Mouse (Mus musculus): ENCODE data around the gene Mrps36. TPM values are rescaled to one million over a fixed set of nuclear protein-coding genes. Genes with fewer than 3 reads are reported as not detected.

Gene Mrps36
- total and polyA plus RNA-seq, 2 experiments from 2014 or later = 96.8 to 376 TPM

GRCm38 (mm10) chr13:100785806-100786413 is 41.5 kb upstream of the Mrps36 start:
- H3K9ac ChIP-seq (replicated peaks; ENCODE audit: low read depth, low read length) = peak overlapping the region; percentile 68
- ATAC-seq (ENCODE audit: insufficient read depth, low read depth) = peak; percentile 1; the same call in 1 of the 2 replicates
- under 1% methylated on average over 30 of the region's 30 CpGs for WGBS
- H3K27ac ChIP-seq (ENCODE audit: low read depth) = peak overlapping the region; percentile 32; the same call in 1 of the 2 replicates
- no peaks in the 10 kb centered on the region for H3K9me3 ChIP-seq (replicated peaks; ENCODE audit: control insufficient read depth, low read length)
- peak overlapping the region; percentile 74 for H3K4me3 ChIP-seq (ENCODE audit: low read depth, low read length)
- H3K36me3 ChIP-seq (replicated peaks; ENCODE audit: control insufficient read depth, insufficient read depth, low read length) = peaks cover 12% of the 10 kb centered on the region
- TF ChIP-seq EP300 (IDR thresholded peaks at IDR 0.05; ENCODE audit: low read depth) (no peak), CTCF (IDR thresholded peaks at IDR 0.05; ENCODE audit: low read depth) (no peak)
- peaks cover 14% of the 10 kb centered on the region; the same call in 1 of the 2 replicates for H3K4me1 ChIP-seq (ENCODE audit: control insufficient read depth, insufficient read depth)
- no peaks in the 10 kb centered on the region for H3K27me3 ChIP-seq (ENCODE audit: control insufficient read depth, insufficient read depth, low read length)
- DNase-seq (ENCODE audit: low spot score) = peak; percentile 32
- peak overlapping the region; percentile 89 for H3K4me2 ChIP-seq (ENCODE audit: low read depth, low read length)

DNA sequence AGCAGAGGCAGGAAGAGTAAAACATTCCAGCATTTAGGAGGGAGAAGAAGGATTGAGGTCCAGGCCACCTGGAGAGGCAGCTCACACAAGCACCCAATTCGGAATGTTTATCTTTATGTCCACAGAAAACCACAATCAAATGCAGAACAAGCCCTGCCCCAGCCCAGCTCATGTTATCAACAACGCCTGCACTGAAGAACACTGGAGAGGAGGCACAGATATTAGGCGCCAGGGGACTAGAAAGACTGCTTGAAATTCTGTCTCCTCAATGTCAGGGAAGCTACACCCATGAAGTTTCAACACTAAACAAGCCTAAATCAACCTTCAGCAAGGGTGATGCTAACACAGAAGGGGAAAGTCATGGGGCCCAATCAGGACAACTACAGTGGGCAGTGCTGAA is 33.0 kb upstream of the Mrps36 start:
- DNase-seq (ENCODE audit: low spot score) (no peak), ATAC-seq (ENCODE audit: insufficient read depth, low read depth) (no peak)
- peaks cover 17% of the 10 kb centered on the region; the same call in 1 of the 2 replicates for H3K36me3 ChIP-seq (replicated peaks; ENCODE audit: control insufficient read depth, insufficient read depth, low read length)
- H3K27ac ChIP-seq (ENCODE audit: low read depth) = no peak overlapping the region
- H3K9ac ChIP-seq (replicated peaks; ENCODE audit: low read depth, low read length) = no peak overlapping the region
- no peaks in the 10 kb centered on the region for H3K9me3 ChIP-seq (replicated peaks; ENCODE audit: control insufficient read depth, low read length)
- TF ChIP-seq EP300 (IDR thresholded peaks at IDR 0.05; ENCODE audit: low read depth) (no peak), CTCF (IDR thresholded peaks at IDR 0.05; ENCODE audit: low read depth) (no peak)
- H3K27me3 ChIP-seq (ENCODE audit: control insufficient read depth, insufficient read depth, low read length) = no peaks in the 10 kb centered on the region
- peaks cover 4% of the 10 kb centered on the region; the same call in 1 of the 2 replicates for H3K4me1 ChIP-seq (ENCODE audit: control insufficient read depth, insufficient read depth)
- WGBS = 48% methylated on average over 3 of the region's 3 CpGs
- no peak overlapping the region for H3K4me2 ChIP-seq (ENCODE audit: low read depth, low read length)
- H3K4me3 ChIP-seq (ENCODE audit: low read depth, low read length) = no peak overlapping the region

DNA sequence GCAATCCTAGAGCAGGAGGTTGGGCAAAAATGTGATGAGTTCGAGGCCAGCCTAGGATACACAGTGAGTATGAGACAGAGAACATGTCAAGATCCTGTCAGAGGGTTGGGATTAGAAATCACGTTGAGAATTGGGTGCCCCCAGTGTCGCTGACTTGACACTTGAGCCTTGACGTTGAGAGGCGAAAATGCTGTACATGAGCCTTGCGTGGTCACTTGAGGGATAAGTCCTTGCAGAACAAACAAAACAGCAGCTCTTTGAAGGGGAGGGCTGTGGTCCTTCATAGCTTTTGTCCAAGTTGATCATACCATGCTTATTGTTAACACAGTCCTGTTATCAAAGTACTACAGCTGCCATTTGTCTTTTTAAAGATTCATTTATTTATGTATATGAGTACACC is 32.3 kb upstream of the Mrps36 start:
- H3K9ac ChIP-seq (replicated peaks; ENCODE audit: low read depth, low read length) = no peak overlapping the region
- no peak for TF ChIP-seq EP300 (IDR thresholded peaks at IDR 0.05; ENCODE audit: low read depth)
- peaks cover 10% of the 10 kb centered on the region; the same call in 1 of the 2 replicates for H3K36me3 ChIP-seq (replicated peaks; ENCODE audit: control insufficient read depth, insufficient read depth, low read length)
- no peak overlapping the region for H3K27ac ChIP-seq (ENCODE audit: low read depth)
- H3K27me3 ChIP-seq (ENCODE audit: control insufficient read depth, insufficient read depth, low read length) = no peaks in the 10 kb centered on the region
- no peak overlapping the region for H3K4me3 ChIP-seq (ENCODE audit: low read depth, low read length)
- ATAC-seq (ENCODE audit: insufficient read depth, low read depth) = no peak
- no peak for DNase-seq (ENCODE audit: low spot score)
- peaks cover 4% of the 10 kb centered on the region; the same call in 1 of the 2 replicates for H3K4me1 ChIP-seq (ENCODE audit: control insufficient read depth, insufficient read depth)
- WGBS = 57% methylated on average over 6 of the region's 6 CpGs
- no peaks in the 10 kb centered on the region for H3K9me3 ChIP-seq (replicated peaks; ENCODE audit: control insufficient read depth, low read length)
- no peak overlapping the region for H3K4me2 ChIP-seq (ENCODE audit: low read depth, low read length)

DNA sequence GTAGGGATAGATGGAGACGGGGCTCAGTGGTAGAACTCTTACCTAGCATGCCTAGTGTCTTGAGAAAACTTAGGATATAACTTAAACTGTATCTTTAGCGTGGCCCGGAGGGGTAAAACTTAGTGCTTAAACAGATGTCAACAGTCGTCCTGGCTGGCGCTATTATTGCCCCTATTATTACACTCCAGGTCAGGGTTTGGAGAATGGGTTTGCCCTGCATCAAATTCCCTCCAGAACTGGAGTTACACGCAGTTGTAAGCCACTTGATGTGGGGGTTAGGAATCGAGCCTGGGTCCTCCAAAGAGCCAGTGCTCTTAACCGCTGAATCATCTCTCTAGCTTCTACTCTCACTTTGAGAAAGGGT is 31.6 kb upstream of the Mrps36 start:
- peak overlapping the region; percentile 85 for H3K4me2 ChIP-seq (ENCODE audit: low read depth, low read length)
- H3K27ac ChIP-seq (ENCODE audit: low read depth) = no peak overlapping the region
- H3K4me3 ChIP-seq (ENCODE audit: low read depth, low read length) = peak overlapping the region; percentile 64
- H3K9me3 ChIP-seq (replicated peaks; ENCODE audit: control insufficient read depth, low read length) = no peaks in the 10 kb centered on the region
- ATAC-seq (ENCODE audit: insufficient read depth, low read depth) (no peak), DNase-seq (ENCODE audit: low spot score) (no peak)
- H3K36me3 ChIP-seq (replicated peaks; ENCODE audit: control insufficient read depth, insufficient read depth, low read length) = peaks cover 10% of the 10 kb centered on the region; the same call in 1 of the 2 replicates
- H3K9ac ChIP-seq (replicated peaks; ENCODE audit: low read depth, low read length) = no peak overlapping the region
- 11% methylated on average over 8 of the region's 8 CpGs for WGBS
- TF ChIP-seq CTCF (IDR thresholded peaks at IDR 0.05; ENCODE audit: low read depth) (no peak), EP300 (IDR thresholded peaks at IDR 0.05; ENCODE audit: low read depth) (no peak)
- no peaks in the 10 kb centered on the region for H3K27me3 ChIP-seq (ENCODE audit: control insufficient read depth, insufficient read depth, low read length)
- H3K4me1 ChIP-seq (ENCODE audit: control insufficient read depth, insufficient read depth) = peaks cover 4% of the 10 kb centered on the region; the same call in 1 of the 2 replicates

DNA sequence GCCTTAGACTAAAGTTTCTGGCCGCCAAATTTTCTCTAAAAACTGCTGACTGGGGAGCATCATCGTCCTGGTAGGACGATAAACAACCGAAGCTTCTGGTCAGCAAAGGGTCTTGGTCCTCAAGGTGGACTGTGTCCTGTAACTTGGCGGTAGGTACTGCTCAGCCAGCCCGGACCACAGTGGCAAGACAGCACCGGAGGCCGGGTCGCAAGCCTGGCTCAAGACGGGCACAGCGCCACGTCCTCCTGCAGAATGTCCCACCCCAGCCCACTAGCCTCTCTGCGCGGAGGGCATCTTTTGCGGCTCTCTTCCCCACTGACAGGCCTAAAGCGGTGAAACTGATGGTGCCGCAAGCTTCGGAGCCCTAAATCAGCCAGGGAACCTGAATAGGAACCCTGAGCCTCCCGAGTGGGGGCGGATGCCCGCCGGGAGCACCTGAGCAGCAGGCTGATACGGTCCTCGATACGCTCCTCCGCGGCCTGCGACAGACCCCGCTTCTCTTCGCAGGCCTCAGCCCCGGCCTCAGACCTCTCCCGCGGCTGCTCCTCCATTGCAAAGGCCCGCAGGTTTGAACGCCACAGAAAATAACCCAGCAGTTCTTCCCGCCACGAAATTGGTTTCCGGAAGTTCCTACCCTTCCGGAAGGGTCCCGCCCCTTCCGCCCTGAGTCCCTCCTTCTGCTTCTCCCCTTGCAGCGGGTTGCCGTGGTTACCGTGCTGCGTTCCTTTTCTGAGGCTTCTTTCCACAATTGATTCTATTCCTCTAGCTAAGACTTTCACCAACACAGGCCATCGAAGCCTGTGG is 31.0 kb upstream of the Mrps36 start, which contains the start of gene Cenph:
Gene Cenph (minus strand): TSS at position 648 of the 804 bp plus-strand sequence.
- peak within 1 kb of the TSS; percentile 29; the same call in 1 of the 2 replicates for H3K9ac ChIP-seq (replicated peaks; ENCODE audit: low read depth, low read length)
- peak; percentile 85 for DNase-seq (ENCODE audit: low spot score)
- H3K9me3 ChIP-seq (replicated peaks; ENCODE audit: control insufficient read depth, low read length) = no peaks in the 10 kb centered on the region
- peaks cover 11% of the 10 kb centered on the region; the same call in 1 of the 2 replicates for H3K36me3 ChIP-seq (replicated peaks; ENCODE audit: control insufficient read depth, insufficient read depth, low read length)
- TF ChIP-seq CTCF (IDR thresholded peaks at IDR 0.05; ENCODE audit: low read depth) = no peak
- TF ChIP-seq EP300 (IDR thresholded peaks at IDR 0.05; ENCODE audit: low read depth) = no peak
- no peaks in the 10 kb centered on the region for H3K27me3 ChIP-seq (ENCODE audit: control insufficient read depth, insufficient read depth, low read length)
- 1% methylated on average over 46 of the region's 46 CpGs for WGBS
- H3K27ac ChIP-seq (ENCODE audit: low read depth) = no peak within 1 kb of the TSS
- H3K4me1 ChIP-seq (ENCODE audit: control insufficient read depth, insufficient read depth) = peaks cover 4% of the 10 kb centered on the region; the same call in 1 of the 2 replicates
- ATAC-seq (ENCODE audit: insufficient read depth, low read depth) = peak; percentile 93
- H3K4me3 ChIP-seq (ENCODE audit: low read depth, low read length) = peak within 1 kb of the TSS; percentile 64
- H3K4me2 ChIP-seq (ENCODE audit: low read depth, low read length) = peak within 1 kb of the TSS; percentile 85
